Mouse (Mus musculus): ENCODE measurements around the gene Gm20696.

DNA sequence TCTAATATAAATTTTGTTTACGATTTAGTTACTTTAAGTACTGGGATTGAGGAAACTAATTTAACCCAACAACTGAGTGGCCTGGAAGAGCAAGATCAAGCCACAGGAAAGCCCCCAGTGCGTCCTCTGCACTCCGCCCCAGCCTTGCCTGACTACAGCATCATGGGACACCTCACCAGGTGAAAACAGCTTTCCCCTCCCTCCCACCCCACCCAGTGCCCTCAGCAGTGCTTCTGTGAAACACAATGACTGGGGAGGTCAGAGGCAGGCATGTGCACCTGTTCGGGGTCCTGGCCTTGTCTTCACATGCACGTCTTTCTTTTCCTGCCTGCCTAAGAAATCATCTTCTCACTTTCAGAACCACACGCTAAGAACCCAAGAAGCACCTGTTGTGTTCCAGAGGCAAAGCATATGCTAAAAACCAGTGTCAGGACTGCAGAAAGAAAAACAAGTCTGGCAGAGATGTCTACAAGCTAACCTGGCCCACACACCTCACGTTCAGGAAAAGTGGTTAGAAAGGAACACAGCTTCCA is 150.9 kb downstream of the Gm20696 start:
- TF ChIP-seq POLR2A (IDR thresholded peaks at IDR 0.05; ENCODE audit: extremely low read depth, insufficient read depth, low read length) = no peak
- TF ChIP-seq CTCF (IDR thresholded peaks at IDR 0.05; ENCODE audit: extremely low read depth, insufficient read depth, low read length) = no peak
